ENCODE assay signal across 8 mouse cellular contexts in the genomic region with DNA sequence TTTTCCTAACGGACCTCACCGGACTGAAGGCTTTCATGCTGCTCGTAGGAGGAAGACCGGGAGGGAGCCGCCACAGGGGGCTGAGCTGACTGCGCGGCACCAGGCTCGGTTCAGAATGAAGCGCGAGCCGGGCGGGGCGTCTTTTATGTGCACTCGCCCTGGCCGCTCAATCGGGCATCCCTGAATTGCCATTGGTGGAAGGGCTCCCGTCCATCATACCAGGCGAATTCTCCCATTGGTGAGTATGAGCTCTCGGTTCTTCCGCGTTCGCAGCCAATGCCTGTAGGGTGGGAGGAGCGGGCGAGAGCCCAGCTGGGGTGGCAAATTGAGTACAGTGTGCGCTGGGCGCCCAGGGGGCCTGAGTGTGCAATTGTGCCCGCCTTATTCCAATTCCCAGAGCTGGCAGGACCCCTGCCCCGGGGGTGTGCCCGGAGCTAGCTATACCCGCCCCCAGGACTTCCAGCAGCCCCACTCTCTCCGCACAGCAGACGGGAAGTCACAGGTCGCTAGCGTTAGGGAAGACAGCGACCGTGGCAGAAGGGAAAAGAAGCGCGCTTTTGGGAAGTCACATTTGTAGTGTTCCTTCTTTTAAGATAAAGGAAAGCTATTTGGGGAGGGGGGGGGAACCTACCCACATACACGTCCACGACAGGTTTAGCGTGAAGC. TPM values are rescaled to one million over a fixed set of nuclear protein-coding genes. Genes with fewer than 3 reads are reported as not detected.
DNase-seq lines count a peak whose midpoint lies in the region; ATAC-seq and TF ChIP-seq lines count a peak whose summit lies in the region.

No protein-coding gene starts in this region.

- under 1% methylated on average over 41 of the region's 41 CpGs for WGBS in cerebellum, adult 2 months
- under 1% methylated on average over 41 of the region's 41 CpGs for WGBS in forebrain, postnatal 0 days
- under 1% methylated on average over 41 of the region's 41 CpGs for WGBS in lung, adult 2 months
- under 1% methylated on average over 41 of the region's 41 CpGs for WGBS in neural tube, embryonic 15.5 days

- peaks cover 0 to 3% of the 10 kb centered on the region in 2 experiments; a peak in 1 of 4 replicates for H3K36me3 ChIP-seq in MEL (ENCODE audit: control insufficient read depth in 1 of 2, insufficient read depth in 2 of 2, low read length in 2 of 2)
- no peaks in the 10 kb centered on the region for H3K36me3 ChIP-seq in forebrain, postnatal 0 days (ENCODE audit: insufficient read depth)
- no peaks in the 10 kb centered on the region for H3K36me3 ChIP-seq in neural tube, embryonic 15.5 days

- peak overlapping the region; percentile 76 to 83 for H3K4me3 ChIP-seq in MEL (ENCODE audit: control insufficient read depth in 1 of 2, insufficient read depth in 1 of 2, low read depth in 2 of 2, low read length in 2 of 2)
- H3K4me3 ChIP-seq in cerebellum, adult 2 months (replicated peaks; ENCODE audit: insufficient read depth, low read depth, low read length), result peak overlapping the region; percentile 93
- H3K4me3 ChIP-seq in forebrain, postnatal 0 days (ENCODE audit: low read depth, low read length), result peak overlapping the region; percentile 69
- H3K4me3 ChIP-seq in layer of hippocampus, adult 2 months, result peak overlapping the region; percentile 92
- H3K4me3 ChIP-seq in lung, adult 2 months (replicated peaks; ENCODE audit: extremely low read depth, low read depth, low read length), result peak overlapping the region; percentile 71
- H3K4me3 ChIP-seq in neural tube, embryonic 15.5 days (replicated peaks), result peak overlapping the region; percentile 60

- peak; percentile 98 for DNase-seq in MEL (ENCODE audit: low read depth, low spot score)
- DNase-seq in cerebellum, adult 2 months, result peak; percentile 97 to 98
- peak; percentile 98 for DNase-seq in forebrain, postnatal 0 days
- DNase-seq in heart, postnatal 4 days, result peak; percentile 98
- peak; percentile 93 to 98 for DNase-seq in layer of hippocampus, adult 2 months (ENCODE audit: low spot score in 2 of 2)
- peak; percentile 97 for DNase-seq in lung, adult 2 months
- peak; percentile 96 for DNase-seq in testis, postnatal 10 days (ENCODE audit: low spot score)

- no peak for TF ChIP-seq EP300 in MEL (IDR thresholded peaks at IDR 0.05; ENCODE audit: low read depth in 1 of 2, low read length in 2 of 2)

- no peaks in the 10 kb centered on the region for H3K27me3 ChIP-seq in MEL (ENCODE audit: control insufficient read depth in 1 of 2, insufficient read depth in 2 of 2, low read length in 2 of 2)
- peaks cover 3% of the 10 kb centered on the region; the same call in 1 of the 2 replicates for H3K27me3 ChIP-seq in cerebellum, adult 2 months (ENCODE audit: control insufficient read depth, insufficient read depth, low read length)
- H3K27me3 ChIP-seq in forebrain, postnatal 0 days (ENCODE audit: insufficient read depth, low read length), result no peaks in the 10 kb centered on the region
- H3K27me3 ChIP-seq in neural tube, embryonic 15.5 days (replicated peaks), result no peaks in the 10 kb centered on the region

- peaks cover 14% of the 10 kb centered on the region for H3K79me2 ChIP-seq in MEL (ENCODE audit: control insufficient read depth, insufficient read depth, low read length, poor library complexity)

- H3K9ac ChIP-seq in MEL (ENCODE audit: control insufficient read depth, low read depth, low read length, poor library complexity, severe bottlenecking), result peak overlapping the region; percentile 73
- H3K9ac ChIP-seq in forebrain, postnatal 0 days, result peak overlapping the region; percentile 72
- H3K9ac ChIP-seq in neural tube, embryonic 15.5 days (replicated peaks), result peak overlapping the region; percentile 69

- H3K4me2 ChIP-seq in forebrain, postnatal 0 days (ENCODE audit: low read depth), result peak overlapping the region; percentile 95
- peak overlapping the region; percentile 96 for H3K4me2 ChIP-seq in neural tube, embryonic 15.5 days

- no peak for TF ChIP-seq CTCF in MEL (IDR thresholded peaks at IDR 0.05 in 2 of 3, conservative IDR thresholded peaks at IDR 0.05 in 1 of 3; ENCODE audit: control insufficient read depth in 1 of 3, insufficient read depth in 1 of 3, low read depth in 2 of 3, low read length in 3 of 3, poor library complexity in 1 of 3, severe bottlenecking in 1 of 3)
- no peak for TF ChIP-seq CTCF in cerebellum, adult 2 months (IDR thresholded peaks at IDR 0.05; ENCODE audit: borderline replicate concordance, insufficient read depth, low read depth, low read length)
- peak; percentile 22 for TF ChIP-seq CTCF in forebrain, postnatal 0 days (IDR thresholded peaks at IDR 0.05; ENCODE audit: low read depth)
- TF ChIP-seq CTCF in layer of hippocampus, adult 2 months (conservative IDR thresholded peaks at IDR 0.05), result no peak; the same call in 1 of the 2 replicates
- TF ChIP-seq CTCF in lung, adult 2 months (IDR thresholded peaks at IDR 0.05; ENCODE audit: insufficient read depth, low read length), result no peak

- TF ChIP-seq POLR2A in MEL (IDR thresholded peaks at IDR 0.05; ENCODE audit: control insufficient read depth in 1 of 2, insufficient read depth in 1 of 2, low read depth in 1 of 2, low read length in 2 of 2, poor library complexity in 1 of 2), result peak; percentile 63 to 86; a peak in 3 of 4 replicates
- TF ChIP-seq POLR2A in cerebellum, adult 2 months (IDR thresholded peaks at IDR 0.05; ENCODE audit: borderline replicate concordance, insufficient read depth, low read length), result peak; percentile 93
- TF ChIP-seq POLR2A in lung, adult 2 months (IDR thresholded peaks at IDR 0.05; ENCODE audit: borderline replicate concordance, extremely low read depth, low read depth, low read length), result peak; percentile 96

- no peaks in the 10 kb centered on the region for H3K9me3 ChIP-seq in MEL (replicated peaks; ENCODE audit: insufficient read depth, low read length)
- H3K9me3 ChIP-seq in forebrain, postnatal 0 days (ENCODE audit: low read length), result no peaks in the 10 kb centered on the region
- no peaks in the 10 kb centered on the region for H3K9me3 ChIP-seq in neural tube, embryonic 15.5 days (replicated peaks)

- peak overlapping the region; percentile 44 for H3K27ac ChIP-seq in MEL (ENCODE audit: control insufficient read depth, low read depth, low read length)
- peak overlapping the region; percentile 76 for H3K27ac ChIP-seq in cerebellum, adult 2 months (ENCODE audit: insufficient read depth, low read length)
- H3K27ac ChIP-seq in forebrain, postnatal 0 days (ENCODE audit: low read depth, low read length), result peak overlapping the region; percentile 92
- peak overlapping the region; percentile 96 for H3K27ac ChIP-seq in layer of hippocampus, adult 2 months
- H3K27ac ChIP-seq in neural tube, embryonic 15.5 days (replicated peaks), result peak overlapping the region; percentile 93

- ATAC-seq in forebrain, postnatal 0 days, result peak; percentile 92
- ATAC-seq in neural tube, embryonic 15.5 days (ENCODE audit: low FRiP score), result peak; percentile 90

- no peak for TF ChIP-seq RAD21 in MEL (IDR thresholded peaks at IDR 0.05; ENCODE audit: low read depth, low read length)

- H3K4me1 ChIP-seq in MEL (ENCODE audit: control insufficient read depth in 1 of 2, insufficient read depth in 2 of 2, low read length in 2 of 2), result peaks cover 0 to 2% of the 10 kb centered on the region in 2 experiments; a peak in 2 of 4 replicates
- H3K4me1 ChIP-seq in cerebellum, adult 2 months (ENCODE audit: control insufficient read depth, insufficient read depth, low read length), result peaks cover 2% of the 10 kb centered on the region; the same call in 1 of the 2 replicates
- peaks cover 29% of the 10 kb centered on the region for H3K4me1 ChIP-seq in forebrain, postnatal 0 days (ENCODE audit: insufficient read depth)
- H3K4me1 ChIP-seq in lung, adult 2 months (ENCODE audit: control insufficient read depth, insufficient read depth, low read length), result peaks cover 11% of the 10 kb centered on the region
- peaks cover 75% of the 10 kb centered on the region for H3K4me1 ChIP-seq in neural tube, embryonic 15.5 days

TF ChIP-seq in MEL, 35 proteins besides CTCF, POLR2A, EP300 and RAD21 (continues in another document):
- TF ChIP-seq POLR2AphosphoS2 (IDR thresholded peaks at IDR 0.05; ENCODE audit: low read length), result no peak; the same call in 1 of the 2 replicates
- TF ChIP-seq ZMIZ1 (IDR thresholded peaks at IDR 0.05; ENCODE audit: low read depth, low read length), result peak; percentile 83
- TF ChIP-seq USF2 (IDR thresholded peaks at IDR 0.05; ENCODE audit: borderline replicate concordance in 1 of 2, insufficient read depth in 1 of 2, low read depth in 1 of 2, low read length in 2 of 2), result no peak
- TF ChIP-seq KAT2A (conservative IDR thresholded peaks at IDR 0.05; ENCODE audit: low read depth, low read length), result no peak
- TF ChIP-seq ZKSCAN1 (IDR thresholded peaks at IDR 0.05; ENCODE audit: low read depth, low read length), result no peak
- TF ChIP-seq MAFK (IDR thresholded peaks at IDR 0.05; ENCODE audit: borderline replicate concordance, low read depth, low read length), result no peak
- TF ChIP-seq TAL1 (IDR thresholded peaks at IDR 0.05; ENCODE audit: low read length), result no peak
- 0 out of 2 replicates have a peak, but pooled peaks have one; percentile 14 for TF ChIP-seq ETS1 (IDR thresholded peaks at IDR 0.05; ENCODE audit: low read depth, low read length)
- no peak for TF ChIP-seq GATA1 (IDR thresholded peaks at IDR 0.05; ENCODE audit: low read depth, low read length)
- TF ChIP-seq JUND (IDR thresholded peaks at IDR 0.05; ENCODE audit: low read depth, low read length), result no peak
- no peak for TF ChIP-seq RCOR1 (IDR thresholded peaks at IDR 0.05; ENCODE audit: low read depth, low read length)
- peak; percentile 63 for TF ChIP-seq HCFC1 (IDR thresholded peaks at IDR 0.05; ENCODE audit: low read depth, low read length)
- TF ChIP-seq TBP (IDR thresholded peaks at IDR 0.05; ENCODE audit: low read depth, low read length), result peak; percentile 92
- peak; percentile 31; the same call in 1 of the 2 replicates for TF ChIP-seq NRF1 (IDR thresholded peaks at IDR 0.05; ENCODE audit: insufficient read depth, low read depth, low read length, poor library complexity, severe bottlenecking)
- TF ChIP-seq ZNF384 (IDR thresholded peaks at IDR 0.05; ENCODE audit: low read depth, low read length), result no peak
- peak; percentile 97 for TF ChIP-seq ELF1 (IDR thresholded peaks at IDR 0.05; ENCODE audit: low read depth, low read length)

RNA-seq across cellular contexts. Expression of gene Id2, which starts 0.8 kb away (rescaled TPM):
- total RNA-seq in MEL (2012; rRNA removed), result 9.1 and 10.4 TPM in 2 replicates
- polyA plus RNA-seq in MEL (2012; ENCODE audit: insufficient read depth in 1 of 2, insufficient read length in 2 of 2, low read depth in 1 of 2, low replicate concordance in 2 of 2, missing spikeins in 1 of 2), result 1 to 10 TPM in 1 of 2 experiments, not detected in 1; 5.8 TPM
- polyA plus RNA-seq in cerebellum, adult 2 months (2012; rRNA removed), result 213 and 257 TPM in 2 replicates
- 239 and 261 TPM in 2 replicates for total RNA-seq in forebrain, postnatal 0 days (2014; rRNA removed)
- 515 and 851 TPM in 2 replicates for polyA plus RNA-seq in forebrain, postnatal 0 days (2015; fragmentation: Nextera tagmentation; extraction: Ambion mirVana)
- 10 to 100 TPM; 35.5 to 38.2 TPM for total RNA-seq in heart, postnatal 4 days (2021)
- total RNA-seq in layer of hippocampus, adult 2 months (2021), result 10 to 100 TPM; 97.6 to 98.3 TPM
- polyA plus RNA-seq in lung, adult 2 months (2012; rRNA removed), result 130 and 131 TPM in 2 replicates
- 252 and 258 TPM in 2 replicates for polyA plus RNA-seq in neural tube, embryonic 15.5 days (2015; fragmentation: Nextera tagmentation; extraction: Ambion mirVana)

Comparison
In these comparisons a context has a peak if more than half of its experiments do, and no peak if none do; other contexts are left out.
1. Peak in every context shown above with its lines: DNase-seq, ATAC-seq, H3K4me3 ChIP-seq and H3K27ac ChIP-seq.
2. H3K27ac ChIP-seq: peak in every context shown above with its lines; median percentile 96 in layer of hippocampus, adult 2 months; 93 in neural tube, embryonic 15.5 days; 92 in forebrain, postnatal 0 days; 76 in cerebellum, adult 2 months; 44 in MEL.
3. RNA of gene Id2, which starts 0.8 kb away (polyA plus RNA-seq): 515 to 851 TPM in forebrain, postnatal 0 days, 252 to 258 TPM in neural tube, embryonic 15.5 days, 213 to 257 TPM in cerebellum, adult 2 months and 130 to 131 TPM in lung, adult 2 months; 5.8 TPM in MEL; every median in the first group is over 10 times any median in the second.